Mouse (Mus musculus) embryonic stem cell, embryonic (primary cell): ENCODE results near the gene Olfr1232.

Experiments used
- CTCF ChIA-PET, 4 experiments: fragments of 300-600 bp in 2 of 4; fragments of 350-600 bp in 2 of 4; sonication (Branson Sonifier 250); formaldehyde crosslinking; loops; one replicate each; lab custom pipeline; 2022; ENCODE audit warnings: inconsistent platforms in 2 of 4; lab: Charles Lee
- POLR2A ChIA-PET, 4 experiments: fragments of 300-600 bp in 2 of 4; fragments of 350-600 bp in 2 of 4; sonication (Branson Sonifier 250); formaldehyde crosslinking; loops; one replicate each; lab custom pipeline; 2022; ENCODE audit warnings: antibody characterized with exemption in 4 of 4, inconsistent platforms in 1 of 4; lab: Charles Lee

The Olfr1232 gene

GRCm38 (mm10) chr2:89329575-89329974 is at the start of gene Olfr1232:
Gene Olfr1232 (minus strand): TSS chr2:89329675.
- ChIA-PET CTCF (no interaction called here), POLR2A (no interaction called here)

GRCm38 (mm10) chr2:89364765-89365164 is 35.3 kb upstream of the Olfr1232 start, which contains the start of gene Olfr1234:
Gene Olfr1234 (minus strand): TSS chr2:89364865.
- ChIA-PET CTCF (no interaction called here), POLR2A (no interaction called here)

DNA sequence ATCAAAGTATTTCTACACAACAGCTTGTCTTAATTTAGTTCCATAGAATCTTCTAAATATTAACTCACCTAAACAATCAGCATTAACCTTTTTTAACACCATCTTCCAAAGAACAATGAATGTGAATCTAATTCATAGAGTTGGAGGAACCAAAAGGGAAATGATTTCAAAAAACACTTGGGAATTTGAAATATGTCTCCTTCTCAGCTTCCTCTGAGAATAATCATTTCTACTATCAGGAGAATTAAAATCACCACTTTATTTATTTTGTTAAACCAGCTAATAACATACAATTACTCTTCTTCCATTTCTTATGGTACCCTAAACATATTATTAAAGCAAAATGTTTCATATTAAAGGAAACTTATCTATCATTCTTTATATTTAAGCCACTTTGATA is 12.8 kb upstream of the Olfr1232 start, which contains the start of gene Olfr1233:
Gene Olfr1233, minus strand, starts transcription at position 101 of the 400 bp plus-strand sequence.
- CTCF ChIA-PET: no interaction called here
- POLR2A ChIA-PET: no interaction called here

DNA sequence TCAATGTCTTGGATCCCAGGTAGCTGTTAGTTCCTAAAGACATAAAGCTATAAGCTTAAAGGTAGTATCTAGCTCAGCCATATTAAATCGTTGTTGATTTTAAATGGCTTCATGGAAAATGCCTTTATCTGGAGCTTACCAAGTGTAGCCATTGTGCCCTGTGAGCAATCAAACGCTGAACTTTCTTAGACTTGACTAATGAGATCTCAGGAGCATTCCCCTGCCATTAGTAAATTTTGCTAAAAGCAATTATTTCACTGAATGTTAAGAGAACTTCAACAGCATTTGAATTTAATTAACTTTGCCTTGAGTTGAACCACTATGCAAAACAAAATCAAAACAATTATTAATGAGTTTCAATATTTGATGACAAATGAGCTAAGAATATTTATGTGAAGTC is 22.5 kb downstream of the Olfr1232 start, which contains the start of gene Olfr1231:
Gene Olfr1231, minus strand, starts transcription at position 101 of the 400 bp plus-strand sequence.
- ChIA-PET CTCF (no interaction called here), POLR2A (no interaction called here)

- ChIA-PET POLR2A (no interaction called here), CTCF (no interaction called here)
These were observed 32.3 kb downstream of the Olfr1232 start, which contains the start of gene Olfr1230 for GRCm38 (mm10) chr2:89297168-89297567. Gene Olfr1230 (minus strand): TSS chr2:89297268.

DNA sequence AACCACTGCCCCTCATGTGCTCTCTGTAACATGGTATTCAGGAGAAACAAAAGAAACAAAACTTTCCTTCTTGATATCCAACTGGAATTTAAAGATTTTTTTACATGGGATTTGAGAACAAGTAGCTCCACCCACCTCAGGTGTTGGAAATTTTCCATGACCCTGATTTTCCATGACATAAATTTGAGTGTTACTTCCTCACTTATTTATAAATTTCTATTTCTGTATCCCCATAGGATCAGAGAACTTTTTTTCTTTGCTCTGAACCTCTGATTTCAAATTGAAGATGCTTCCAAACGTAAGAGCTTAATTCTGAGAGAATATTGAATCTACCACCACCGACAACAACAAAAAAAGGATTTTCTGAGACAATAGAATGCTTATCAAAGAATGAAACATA is 41.6 kb downstream of the Olfr1232 start, which contains the start of gene Olfr1229:
Gene Olfr1229, minus strand, starts transcription at position 101 of the 400 bp plus-strand sequence.
- CTCF ChIA-PET: interaction anchor here in 1 of 4 experiments (0.6 kb wide), 1 partner anchor 38 kb away, joined by 3 read pairs; no protein-coding TSS in a partner anchor
- POLR2A ChIA-PET: no interaction called here
